Mouse (Mus musculus) kidney, adult 18-20 months (tissue): ENCODE data around the gene Fbxo40.
A peak's percentile ranks its signal among the peaks of the same experiment; 100 is the strongest.

Experiments
- DNase-seq: peaks from one replicate; pipeline ENCODE4 v3.0.0; 2021

Fbxo40 gene

DNA sequence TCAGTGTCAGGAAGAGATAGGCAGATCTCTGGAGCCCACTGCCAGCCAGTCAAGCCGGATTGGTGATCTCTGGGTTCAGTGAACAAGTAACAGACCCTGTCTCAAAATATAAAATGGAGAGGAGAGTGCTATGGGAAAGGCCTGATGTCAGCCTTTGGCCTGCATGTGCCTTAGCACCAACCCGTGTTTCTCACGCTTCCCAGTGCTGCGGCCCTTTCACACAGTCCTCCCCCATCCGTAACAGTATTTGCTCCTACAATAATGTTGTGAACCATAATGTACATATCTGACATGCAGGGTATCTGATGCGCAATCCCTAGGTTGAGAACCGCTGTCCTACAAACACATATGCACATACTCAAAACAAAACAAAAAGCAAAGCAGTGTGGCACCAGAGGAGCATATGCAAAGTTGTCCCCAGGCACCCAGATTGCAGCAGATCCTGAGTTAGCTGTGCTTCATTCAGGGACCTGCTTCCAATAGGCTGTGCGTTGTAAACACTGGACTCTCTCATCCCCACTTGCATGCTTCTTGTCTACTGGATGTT is 69.1 kb downstream of the Fbxo40 start:
- no peak for DNase-seq

DNA sequence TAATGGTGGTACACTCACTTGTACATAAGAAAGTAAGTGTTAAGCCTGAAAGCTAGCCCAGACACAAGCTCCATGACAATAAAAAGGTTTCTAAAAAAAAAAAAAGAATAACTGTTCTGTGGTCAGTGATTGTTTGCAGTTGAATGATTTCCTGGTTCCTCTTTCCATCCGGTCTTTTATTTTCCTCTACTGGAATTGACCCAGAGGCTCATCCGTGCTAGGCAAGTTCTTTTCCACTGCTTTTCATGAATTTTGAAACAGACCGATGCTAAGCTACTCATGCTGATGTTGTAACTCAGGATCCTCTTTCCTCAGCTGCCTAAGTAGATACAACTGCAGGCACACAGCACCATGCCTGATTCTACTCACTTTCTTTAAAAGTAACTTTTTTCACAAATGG is 69.9 kb downstream of the Fbxo40 start:
- no peak for DNase-seq

DNA sequence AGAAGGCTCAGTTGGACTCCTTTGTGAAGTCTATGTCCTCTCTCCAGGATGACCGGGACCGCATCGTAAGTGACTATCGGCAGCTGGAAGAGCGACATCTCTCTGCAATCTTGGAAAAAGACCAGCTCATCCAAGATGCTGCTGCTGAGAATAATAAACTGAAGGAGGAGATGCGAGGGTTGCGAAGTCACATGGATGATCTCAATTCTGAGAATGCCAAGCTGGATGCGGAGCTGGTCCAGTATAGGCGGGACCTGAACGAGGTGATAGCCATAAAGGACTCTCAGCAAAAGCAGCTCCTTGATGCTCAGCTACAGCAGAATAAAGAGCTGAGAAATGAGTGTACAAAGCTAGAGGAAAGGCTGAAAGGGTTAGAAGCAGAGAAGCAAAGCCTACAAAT is 71.8 kb downstream of the Fbxo40 start:
- DNase-seq, result no peak

DNA sequence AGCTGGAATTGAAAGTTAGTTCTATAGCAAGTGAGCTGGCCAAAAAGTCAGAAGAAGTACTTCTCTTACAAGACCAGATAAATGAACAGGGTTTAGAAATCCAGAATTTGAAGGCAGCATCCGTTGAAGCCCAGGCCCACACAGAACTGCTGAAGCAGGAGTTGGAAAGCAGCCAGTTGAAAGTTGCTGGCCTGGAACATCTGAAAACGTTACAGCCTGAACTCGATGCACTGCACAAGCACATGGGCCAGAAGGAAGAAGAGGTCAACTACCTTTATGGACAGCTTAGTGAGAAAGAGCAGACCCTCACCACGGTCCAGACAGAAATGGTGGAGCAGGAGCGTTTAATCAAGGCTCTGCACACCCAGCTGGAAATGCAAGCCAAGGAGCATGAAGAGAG is 76.1 kb downstream of the Fbxo40 start:
- peak; percentile 63 for DNase-seq
